Mouse (Mus musculus): ENCODE measurements at regions not wholly inside any gene's neighbourhood (a gene's known extent, or its start where the extent isn't known, plus 50 kb on each side); places are given as distances from the start of the nearest gene placed in this dataset.

DNA sequence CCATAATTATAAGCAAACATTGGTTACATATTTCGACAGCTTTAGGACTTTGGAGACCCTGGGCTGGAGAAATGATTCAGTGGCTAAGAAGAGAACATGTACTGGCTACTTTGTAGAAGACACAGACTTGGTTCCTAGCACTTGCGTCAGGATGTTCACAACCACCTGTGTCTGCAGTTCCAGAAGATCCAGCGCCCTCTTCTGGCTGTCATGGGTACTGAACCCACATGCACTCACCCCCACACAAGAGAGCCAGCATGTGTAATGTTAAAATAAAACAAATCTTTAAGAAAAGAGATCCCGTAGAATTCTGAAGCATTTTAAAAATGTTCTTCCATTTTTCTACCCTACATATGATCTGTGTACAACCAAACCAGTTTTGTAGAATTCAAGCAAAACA is 352.2 kb upstream of the Fam19a5 start:
- ATAC-seq (replicated peaks; ENCODE audit: poor library complexity, severe bottlenecking): no peak

DNA sequence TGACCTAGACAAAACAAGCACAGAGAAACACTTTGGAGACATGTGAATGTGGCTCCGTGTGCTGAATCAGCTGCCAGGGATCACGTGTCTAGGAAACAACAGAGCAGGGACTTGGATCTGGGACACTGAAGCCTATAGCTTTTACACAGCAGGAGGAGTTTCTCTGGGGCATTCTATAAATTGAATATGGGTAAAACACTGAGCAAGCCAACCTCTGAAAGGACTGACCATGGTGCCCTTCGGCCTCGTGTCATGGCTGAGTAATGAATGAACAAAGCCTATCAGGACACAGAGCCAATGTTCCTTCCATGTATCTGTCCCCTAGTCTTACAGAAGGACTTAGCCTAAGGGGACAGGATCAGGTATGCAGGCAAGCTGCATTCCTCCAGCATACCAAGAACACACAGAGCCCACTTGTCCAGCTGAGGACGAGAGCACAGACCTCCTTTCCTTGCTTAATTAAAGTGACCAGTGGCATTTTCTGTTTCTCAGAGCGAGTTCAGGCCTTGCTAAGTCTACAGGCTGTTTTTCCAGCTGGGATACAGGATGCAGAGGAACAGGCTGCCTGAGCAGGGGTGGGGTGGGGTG is 347.7 kb upstream of the Fam19a5 start:
- ATAC-seq (replicated peaks; ENCODE audit: poor library complexity, severe bottlenecking): no peak

DNA sequence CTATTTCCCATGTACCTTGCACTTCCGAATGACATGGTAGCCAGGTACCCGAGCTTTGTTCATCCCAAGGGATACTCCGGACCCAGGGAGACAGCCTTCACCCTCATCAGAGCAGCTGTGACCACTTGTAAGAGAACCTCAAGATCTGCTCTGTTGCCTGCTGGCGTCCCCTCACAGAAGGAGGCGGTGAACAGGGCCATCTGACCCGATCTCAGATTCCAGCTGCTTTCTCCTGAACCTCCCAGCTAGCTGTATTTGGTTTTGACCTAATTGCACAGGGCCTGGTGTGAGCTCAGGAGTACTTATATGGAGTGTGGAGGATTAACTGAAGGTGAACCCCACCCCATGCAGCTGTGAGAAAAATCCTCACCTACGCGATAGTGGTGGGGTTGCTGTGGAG is 344.5 kb upstream of the Fam19a5 start:
- no peak for ATAC-seq (replicated peaks; ENCODE audit: poor library complexity, severe bottlenecking)

GRCm38 (mm10) chr15:87200282-87201048 is 343.6 kb upstream of the Fam19a5 start:
- no peak for ATAC-seq (replicated peaks; ENCODE audit: poor library complexity, severe bottlenecking)

DNA sequence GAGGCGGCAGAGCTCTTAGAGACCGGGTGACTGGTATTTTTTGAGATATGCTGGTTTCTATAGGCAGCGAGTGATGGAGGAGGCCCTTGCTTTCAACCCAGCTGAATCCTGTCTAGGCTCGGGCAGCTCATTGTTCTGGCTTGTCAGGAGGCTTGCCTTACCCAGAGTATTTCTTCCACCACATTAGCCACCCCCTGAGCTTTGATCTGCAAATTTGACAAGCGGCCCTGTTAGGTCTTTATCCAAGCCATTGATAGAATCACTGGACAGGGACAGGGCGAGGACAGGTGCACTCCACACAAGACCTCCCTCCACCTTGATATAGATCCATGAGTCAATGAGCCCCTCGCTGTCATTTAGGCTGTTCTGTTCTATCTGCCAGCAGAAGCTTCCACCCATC is 343.0 kb upstream of the Fam19a5 start:
- ATAC-seq (replicated peaks; ENCODE audit: poor library complexity, severe bottlenecking): no peak

GRCm38 (mm10) chr15:87229951-87230350 is 314.1 kb upstream of the Fam19a5 start:
- ATAC-seq (replicated peaks; ENCODE audit: poor library complexity, severe bottlenecking): no peak

DNA sequence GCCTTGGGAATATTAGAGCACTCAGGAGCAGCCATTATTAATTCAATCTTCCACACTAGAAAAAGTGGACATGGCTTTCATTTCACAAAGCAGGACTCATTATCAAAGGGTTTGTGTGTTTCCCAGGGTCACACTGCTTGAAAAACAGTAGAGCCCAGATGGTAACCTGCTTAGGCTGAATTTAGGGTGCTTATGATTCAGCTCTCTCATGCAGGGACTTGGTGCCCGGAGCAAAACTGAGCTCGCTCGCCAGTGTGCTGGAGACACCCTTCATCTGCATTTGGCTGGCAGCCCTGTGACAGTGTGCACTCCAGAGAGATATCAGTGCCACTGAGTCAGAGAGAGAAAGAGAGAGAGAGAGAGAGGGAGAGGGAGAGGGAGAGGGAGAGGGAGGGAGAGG is 308.0 kb upstream of the Fam19a5 start:
- no peak for ATAC-seq (replicated peaks; ENCODE audit: poor library complexity, severe bottlenecking)

- ATAC-seq (replicated peaks; ENCODE audit: poor library complexity, severe bottlenecking): no peak
Observed at GRCm38 (mm10) chr15:87239057-87239456, 305.0 kb upstream of the Fam19a5 start.

GRCm38 (mm10) chr15:87261497-87261896 is 282.6 kb upstream of the Fam19a5 start:
- ATAC-seq (replicated peaks; ENCODE audit: poor library complexity, severe bottlenecking): no peak

DNA sequence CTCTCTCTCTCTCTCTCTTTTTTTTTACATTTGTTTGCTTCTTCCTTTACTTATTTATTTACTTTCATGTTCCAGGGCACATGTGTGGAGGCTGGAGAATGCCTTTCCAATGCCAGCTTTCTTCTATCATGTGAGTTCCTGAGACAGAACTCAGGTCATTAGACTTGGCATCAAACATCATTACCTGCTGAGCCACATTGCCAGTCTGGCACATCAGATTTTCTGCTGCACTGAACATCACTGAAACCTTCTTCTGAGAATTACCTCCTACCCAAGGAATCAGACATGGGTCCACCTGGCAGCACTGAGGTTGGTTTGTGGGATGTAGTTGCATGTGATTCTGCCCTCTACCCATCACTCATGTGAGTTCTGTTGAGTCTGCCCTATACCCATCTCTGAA is 279.2 kb upstream of the Fam19a5 start:
- ATAC-seq (replicated peaks; ENCODE audit: poor library complexity, severe bottlenecking): no peak

GRCm38 (mm10) chr15:87290987-87291529 is 253.0 kb upstream of the Fam19a5 start:
- no peak for ATAC-seq (replicated peaks; ENCODE audit: poor library complexity, severe bottlenecking)

GRCm38 (mm10) chr15:87319896-87320295 is 224.2 kb upstream of the Fam19a5 start:
- no peak for ATAC-seq (replicated peaks; ENCODE audit: poor library complexity, severe bottlenecking)

- ATAC-seq (replicated peaks; ENCODE audit: poor library complexity, severe bottlenecking): no peak
Observed at GRCm38 (mm10) chr15:87321067-87321985, 222.8 kb upstream of the Fam19a5 start.

GRCm38 (mm10) chr15:87325389-87325788 is 218.7 kb upstream of the Fam19a5 start:
- no peak for ATAC-seq (replicated peaks; ENCODE audit: poor library complexity, severe bottlenecking)

DNA sequence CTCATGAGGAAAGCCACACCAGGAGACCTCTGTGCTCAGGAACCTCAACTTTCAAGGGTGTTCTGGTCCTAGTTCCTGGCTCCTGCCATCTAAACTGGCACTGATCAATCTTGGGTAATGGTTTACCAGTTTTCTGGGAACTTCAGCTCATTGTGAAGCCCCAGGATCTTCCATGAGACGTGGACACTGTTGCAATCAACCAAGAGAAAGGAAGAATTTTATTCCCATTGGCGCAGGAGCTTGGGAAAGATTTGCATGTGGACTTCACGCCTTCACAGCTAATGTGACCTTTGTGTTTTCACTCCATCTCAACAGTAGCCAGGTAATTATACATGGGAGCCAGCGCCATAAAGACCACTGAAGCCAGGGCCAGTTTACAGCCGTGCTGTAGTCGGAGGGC is 217.8 kb upstream of the Fam19a5 start:
- no peak for ATAC-seq (replicated peaks; ENCODE audit: poor library complexity, severe bottlenecking)

GRCm38 (mm10) chr15:87332441-87332840 is 211.7 kb upstream of the Fam19a5 start:
- ATAC-seq (replicated peaks; ENCODE audit: poor library complexity, severe bottlenecking): no peak

DNA sequence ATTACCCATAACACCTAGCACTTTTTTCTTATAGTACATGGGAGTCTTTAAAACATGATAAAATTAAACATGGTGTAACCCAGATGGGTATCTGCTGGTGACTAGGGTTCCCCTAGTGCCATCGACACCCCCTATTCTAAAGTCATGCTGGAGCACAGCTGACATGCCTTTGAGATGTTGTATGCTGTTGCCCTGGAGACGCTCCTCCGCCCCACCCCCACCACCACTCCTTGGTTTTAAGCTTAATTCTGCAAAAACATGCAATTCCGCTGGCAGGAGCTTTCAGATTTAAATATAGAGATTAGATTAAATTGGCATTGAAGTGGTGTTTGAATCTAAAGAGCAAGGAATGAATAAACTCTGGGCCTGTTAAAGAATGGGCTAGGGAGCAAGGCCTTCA is 210.6 kb upstream of the Fam19a5 start:
- no peak for ATAC-seq (replicated peaks; ENCODE audit: poor library complexity, severe bottlenecking)

DNA sequence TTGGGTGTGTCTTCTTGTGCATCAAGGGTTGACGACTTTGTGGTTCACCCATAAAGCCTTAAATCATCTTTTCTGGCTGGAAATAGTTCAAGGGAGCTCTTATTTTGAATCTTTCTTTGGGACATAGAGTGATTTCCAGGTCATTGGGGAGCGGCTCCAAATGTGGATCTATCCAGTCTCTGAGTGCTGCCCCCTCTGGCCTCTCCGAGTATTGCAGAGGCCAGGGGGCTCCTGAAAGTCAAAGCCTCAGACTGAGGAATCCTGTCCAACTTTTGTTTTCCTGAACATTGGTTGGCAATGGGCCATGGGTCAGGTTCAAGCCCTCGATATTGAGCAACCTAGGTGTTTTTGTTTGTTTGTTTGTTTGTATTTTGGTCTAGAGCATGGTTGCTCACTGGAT is 209.7 kb upstream of the Fam19a5 start:
- ATAC-seq (replicated peaks; ENCODE audit: poor library complexity, severe bottlenecking): no peak

- no peak for ATAC-seq (replicated peaks; ENCODE audit: poor library complexity, severe bottlenecking)
Observed at GRCm38 (mm10) chr15:87335324-87335723, 208.8 kb upstream of the Fam19a5 start.

GRCm38 (mm10) chr15:87335737-87336136 is 208.4 kb upstream of the Fam19a5 start:
- no peak for ATAC-seq (replicated peaks; ENCODE audit: poor library complexity, severe bottlenecking)

DNA sequence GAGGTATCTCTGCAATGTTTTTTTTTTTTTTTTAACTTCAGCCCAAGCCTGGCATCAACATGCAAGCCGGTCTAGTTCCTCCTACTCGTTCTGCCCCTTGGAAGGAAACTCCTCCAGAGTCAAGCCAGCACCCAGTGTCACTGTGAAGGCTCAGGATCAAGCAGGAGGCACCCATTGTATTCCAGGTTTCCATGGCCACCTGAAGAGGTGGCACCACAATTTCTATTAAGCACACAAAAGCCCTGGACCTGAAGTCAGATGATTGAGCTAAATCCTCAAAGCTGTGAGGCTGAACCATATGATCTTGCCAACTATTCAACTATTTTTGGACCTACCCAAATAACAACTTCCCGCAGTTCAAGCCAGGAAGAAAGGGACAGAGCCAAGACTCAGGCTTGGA is 204.2 kb upstream of the Fam19a5 start:
- ATAC-seq (replicated peaks; ENCODE audit: poor library complexity, severe bottlenecking): no peak
